Mouse (Mus musculus) gastrocnemius, postnatal 14 days (tissue): ENCODE results near the gene Tbc1d7. TPM values are rescaled to one million over a fixed set of nuclear protein-coding genes. Genes with fewer than 3 reads are reported as not detected.

Source experiments
- DNase-seq: peaks from one replicate; pipeline ENCODE4 v3.0.0; 2021; ENCODE audit warnings: mixed read lengths
- intact Hi-C: fragments of 180-260 bp; cut with DNase I; formaldehyde crosslinking; loops from one replicate; pipeline ENCODE4 v1.15.1; 2025; ENCODE audit warnings: low total_unique reads
- long read RNA-seq, 2 experiments: library from polyadenylated mRNA; stranded (forward); transcript quantifications; one replicate each; pipeline ENCODE4 v2.0.0; 2021
- total RNA-seq, 2 experiments: library from RNA; stranded (reverse); gene quantifications; 2 replicates each; pipeline ENCODE4 v1.2.3; 2021

Tbc1d7 gene
- 10 to 100 TPM; 22.6 to 26.3 TPM for total RNA-seq
- long read RNA-seq, experiment 1, transcript Tbc1d7-201 (8 exons, 1,239 nt): minor isoform, 5 of 47 reads
- long read RNA-seq, experiment 1, transcript Tbc1d7-202 (8 exons, 1,246 nt): major isoform, 21 of 47 reads
- long read RNA-seq, experiment 1, partial matches to known transcripts: 0 of 47 reads
- long read RNA-seq, experiment 1, other reads (novel, unspliced or antisense): 21 of 47 reads
- long read RNA-seq, experiment 2, transcript Tbc1d7-201 (8 exons, 1,239 nt): minor isoform, 5 of 43 reads
- long read RNA-seq, experiment 2, transcript Tbc1d7-202 (8 exons, 1,246 nt): major isoform, 16 of 43 reads
- long read RNA-seq, experiment 2, partial matches to known transcripts: 1 of 43 reads
- long read RNA-seq, experiment 2, other reads (novel, unspliced or antisense): 21 of 43 reads

DNA sequence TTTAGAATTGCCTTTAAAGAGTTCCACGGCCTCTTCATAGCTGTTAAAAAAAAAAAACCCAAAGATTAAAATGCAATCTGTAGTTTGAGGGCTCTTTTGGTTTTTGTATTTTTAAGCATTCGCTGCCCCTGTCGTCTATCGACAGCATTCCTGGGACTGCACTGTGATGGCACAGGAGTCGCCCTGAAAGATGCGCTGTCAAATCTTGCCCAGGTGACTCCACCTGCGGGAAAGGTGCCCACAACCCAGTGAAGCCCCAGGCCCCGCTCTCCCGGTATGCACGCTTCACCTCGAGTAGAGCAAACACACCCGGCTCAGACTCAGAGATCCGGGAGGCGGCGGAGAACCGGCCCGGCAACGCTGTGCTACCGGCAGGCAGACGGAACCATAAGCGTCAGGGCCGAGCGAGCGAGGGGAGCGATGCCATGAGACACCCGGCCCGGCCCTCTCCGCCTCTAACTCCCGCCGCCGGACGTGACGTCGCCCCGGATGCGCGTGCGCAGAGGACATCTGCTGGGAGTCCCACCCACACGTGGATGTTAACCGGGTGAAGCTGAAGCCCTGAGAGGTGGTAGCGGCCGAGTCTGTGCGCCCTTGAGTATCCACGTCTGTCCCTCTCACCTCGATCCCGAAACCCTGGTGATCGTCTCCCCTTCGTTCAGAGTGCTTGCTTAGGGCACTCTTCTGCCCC is at the start of gene Tbc1d7:
Tbc1d7 (minus strand) TSS at position 482 of the 691 bp plus-strand sequence.
- intact Hi-C loops: no loop called here
- DNase-seq: peak; percentile 99

DNA sequence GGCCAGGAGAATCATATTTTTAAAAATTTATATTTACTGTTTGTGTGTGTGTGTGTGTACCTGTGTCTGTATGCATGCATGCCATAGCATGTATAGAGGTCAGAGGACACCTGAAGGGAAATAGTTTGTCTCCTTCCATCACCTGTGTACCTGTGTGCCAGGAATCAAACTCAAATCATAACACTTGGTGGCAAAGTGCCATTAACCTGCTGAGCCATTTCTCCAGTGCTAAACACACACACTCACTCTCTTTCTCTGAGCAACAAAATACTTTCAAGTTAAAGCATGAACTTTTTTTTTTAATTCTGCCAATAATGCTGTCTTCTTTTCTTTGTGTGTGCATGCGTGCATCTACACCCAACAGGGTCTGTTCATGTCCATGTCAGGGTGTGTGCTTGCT is 49.3 kb upstream of the Tbc1d7 start:
- DNase-seq: no peak
- intact Hi-C loops: no loop called here

DNA sequence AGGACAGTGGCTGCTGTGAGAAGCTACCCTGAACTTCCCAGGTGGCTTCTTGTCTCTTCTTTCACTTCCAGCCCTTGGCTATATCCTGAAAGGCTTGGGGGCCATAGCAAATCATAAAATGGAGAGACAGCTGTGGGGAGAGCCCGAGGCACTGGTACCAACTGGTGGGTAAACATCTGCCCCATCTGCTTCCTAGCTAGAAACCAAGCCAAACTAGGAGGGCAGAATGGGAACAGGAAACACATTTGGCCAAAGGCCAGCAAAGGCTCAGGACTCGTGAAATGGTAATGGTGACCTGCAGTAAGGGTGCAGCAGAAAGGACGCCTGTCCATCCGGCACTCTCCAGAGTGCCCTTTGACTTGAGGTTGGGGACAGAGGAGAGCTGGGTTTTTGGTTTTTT is 47.5 kb upstream of the Tbc1d7 start:
- intact Hi-C loops: no loop called here
- no peak for DNase-seq

DNA sequence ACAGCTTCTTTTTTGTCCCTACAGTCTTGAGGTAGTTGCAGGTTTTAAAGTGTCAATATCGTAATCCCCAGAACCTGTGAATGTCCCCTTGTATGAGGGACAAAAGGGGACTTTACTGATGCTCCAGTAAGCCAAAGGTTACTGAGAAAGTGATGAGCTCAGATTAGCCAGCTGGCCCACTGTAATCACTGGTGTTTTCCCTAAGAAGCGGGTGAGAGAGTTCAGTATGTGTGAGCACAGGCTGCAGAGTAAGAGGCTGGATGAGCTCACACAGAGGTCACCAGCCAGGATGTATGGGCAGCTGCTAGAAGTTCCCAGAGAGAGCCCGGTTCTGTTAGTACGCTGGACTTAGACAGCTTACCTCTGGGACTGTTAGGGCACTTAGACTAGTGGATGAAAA is 47.0 kb upstream of the Tbc1d7 start:
- intact Hi-C loops: no loop called here

DNA sequence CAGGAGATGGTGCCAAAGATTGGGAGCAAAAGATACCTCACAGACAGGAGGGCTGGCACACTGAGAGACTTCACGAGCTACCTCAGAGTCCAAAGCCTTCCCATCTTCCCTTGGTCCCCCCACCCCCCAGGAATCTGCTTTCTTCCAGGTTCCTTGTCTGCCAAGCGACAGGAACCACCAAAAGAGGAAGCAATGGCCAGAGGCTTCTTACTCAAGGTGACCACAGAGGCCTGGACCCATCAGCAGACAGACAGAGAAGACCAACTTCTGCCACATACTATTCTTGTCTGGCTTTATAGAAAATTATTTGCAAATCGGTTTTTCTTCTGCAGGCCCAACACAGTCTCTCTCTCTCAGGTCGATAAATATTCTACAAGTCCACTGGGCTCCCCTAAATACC is 46.4 kb upstream of the Tbc1d7 start:
- no peak for DNase-seq
- intact Hi-C loops: no loop called here

More for the DNA sequence above, 47.0 kb upstream of the Tbc1d7 start:
- no peak for DNase-seq

DNA sequence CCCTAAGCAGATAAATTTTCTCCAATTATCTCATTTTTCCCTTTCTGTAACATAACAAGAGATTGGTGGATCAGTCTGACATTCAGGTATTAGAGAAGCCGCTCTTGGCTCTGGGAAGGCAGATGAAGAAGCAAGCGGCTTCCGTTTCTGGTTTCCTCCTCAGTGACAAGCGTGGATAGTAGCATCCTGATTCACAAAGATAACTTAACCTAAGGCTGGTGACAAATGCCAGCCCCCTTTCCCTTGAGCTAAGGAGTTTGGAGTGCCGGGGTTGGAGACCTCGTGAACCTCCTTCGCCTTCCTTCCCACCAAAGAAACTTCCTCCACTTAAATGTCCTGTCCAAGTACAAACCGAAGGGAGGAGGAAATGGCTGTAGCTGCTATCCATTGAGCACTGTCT is 45.8 kb upstream of the Tbc1d7 start:
- no peak for DNase-seq
- intact Hi-C loops: no loop called here

DNA sequence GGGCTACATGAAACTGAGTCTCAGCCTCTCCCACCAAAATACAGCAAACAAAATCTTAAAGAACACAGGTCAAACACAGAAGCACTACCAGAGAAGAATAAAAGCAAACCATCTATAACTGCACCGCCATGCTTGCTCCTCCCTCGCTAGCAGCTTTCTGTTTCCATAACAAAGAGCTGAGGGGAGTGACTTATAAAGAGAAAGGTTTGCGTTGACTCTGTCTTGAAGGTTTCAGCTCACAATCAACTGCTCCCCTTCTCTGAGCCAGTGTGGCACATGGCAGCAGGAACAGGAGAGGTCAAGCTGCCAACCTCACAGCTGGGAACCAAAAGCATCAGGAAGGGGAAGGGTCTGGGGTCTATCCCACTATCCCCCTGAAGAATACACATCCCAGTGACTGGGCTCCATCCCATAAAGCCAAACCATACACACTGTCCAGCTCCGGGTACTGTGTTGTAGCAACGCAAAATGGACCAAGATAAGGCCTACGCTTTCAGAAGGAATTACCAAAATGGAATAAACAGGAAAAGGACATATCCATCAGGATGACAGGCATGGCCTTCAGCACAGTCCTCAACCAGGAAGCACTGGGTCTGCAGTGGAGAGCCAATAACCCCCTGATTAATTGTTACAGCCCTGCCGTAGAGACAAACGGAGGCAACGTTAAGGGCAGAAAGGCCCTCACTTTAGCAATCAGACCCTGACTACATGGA is 44.8 kb upstream of the Tbc1d7 start:
- intact Hi-C loops: no loop called here
- DNase-seq: no peak

DNA sequence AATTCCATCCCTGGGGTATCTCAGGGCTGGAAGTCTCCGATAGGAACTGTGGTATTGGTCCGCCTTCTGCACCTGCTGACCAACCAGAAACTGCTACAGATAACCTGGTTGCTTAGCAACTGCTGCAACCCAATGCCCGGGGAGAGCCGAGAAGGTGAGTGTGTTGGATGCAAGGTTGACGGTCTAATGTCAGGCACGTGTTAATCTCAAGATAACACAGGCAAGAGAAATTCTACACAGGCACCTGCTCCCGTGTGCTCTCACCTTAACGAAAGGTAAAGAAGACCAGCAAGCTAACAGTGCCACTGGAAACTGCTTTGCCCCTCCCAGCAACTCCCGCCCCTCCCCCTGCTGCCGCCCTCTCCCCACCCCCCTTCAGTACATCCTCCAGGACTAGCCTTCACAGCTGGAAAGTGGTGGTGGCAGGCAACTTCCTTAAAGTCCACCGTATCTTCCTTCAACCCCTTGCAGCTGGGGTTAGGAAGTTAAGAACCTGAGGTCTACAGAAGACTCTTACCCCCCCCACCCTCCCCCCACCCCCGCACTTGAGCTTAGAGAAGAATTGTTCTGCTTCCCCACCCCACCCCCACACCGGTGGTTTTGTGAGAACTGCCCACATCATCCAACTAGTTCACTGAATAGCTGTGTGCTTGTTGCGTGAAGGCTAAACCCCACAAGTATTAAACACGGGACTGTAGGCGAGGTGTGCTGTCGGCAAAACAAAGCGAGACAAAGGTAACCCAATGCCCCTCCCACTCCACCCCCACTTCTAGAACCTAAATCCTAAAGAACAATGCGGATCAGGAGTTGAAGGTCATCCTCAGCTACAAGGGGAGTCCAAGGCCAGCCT is 44.1 kb upstream of the Tbc1d7 start:
- intact Hi-C loops: no loop called here
- no peak for DNase-seq

DNA sequence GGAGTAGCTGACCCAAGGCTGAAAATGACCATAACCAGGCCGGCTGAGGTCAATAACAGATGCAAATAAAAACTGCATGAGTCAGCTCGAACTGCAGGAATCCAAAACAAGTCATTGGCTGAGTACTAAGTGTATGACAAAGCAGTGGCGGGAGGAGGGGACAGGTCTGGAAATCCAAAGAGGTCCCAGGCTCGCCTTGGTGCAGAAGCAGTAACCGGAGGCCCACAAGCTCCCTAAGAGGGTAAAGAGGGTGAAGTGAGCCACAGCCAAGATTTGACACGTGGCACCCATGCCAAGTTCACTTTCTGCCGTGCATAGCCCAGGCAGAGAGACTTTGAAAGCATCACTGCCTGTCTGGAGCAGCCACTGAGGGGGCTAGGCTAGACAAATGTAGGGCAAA is 41.0 kb upstream of the Tbc1d7 start:
- intact Hi-C loops: no loop called here
- peak; percentile 47 for DNase-seq

DNA sequence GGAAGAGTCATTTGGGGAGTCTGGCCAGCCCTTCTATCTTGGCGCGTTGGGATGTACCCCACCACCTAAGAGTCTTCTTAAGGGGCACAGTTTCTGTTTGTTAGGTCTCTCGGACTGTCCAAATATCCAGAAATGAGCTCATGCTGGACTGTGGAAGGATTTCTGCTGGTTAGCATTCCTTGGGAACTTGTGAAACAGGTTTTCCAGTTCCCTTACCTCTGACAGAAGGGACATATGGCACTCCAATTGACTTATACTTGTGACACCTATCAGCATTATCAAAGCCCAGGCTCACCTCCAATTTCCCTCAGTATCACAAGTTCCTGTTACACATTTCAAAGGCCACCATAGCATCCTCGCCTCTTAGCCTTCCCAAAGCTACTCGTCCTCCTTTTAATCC is 39.7 kb upstream of the Tbc1d7 start:
- no peak for DNase-seq
- intact Hi-C loops: no loop called here

DNA sequence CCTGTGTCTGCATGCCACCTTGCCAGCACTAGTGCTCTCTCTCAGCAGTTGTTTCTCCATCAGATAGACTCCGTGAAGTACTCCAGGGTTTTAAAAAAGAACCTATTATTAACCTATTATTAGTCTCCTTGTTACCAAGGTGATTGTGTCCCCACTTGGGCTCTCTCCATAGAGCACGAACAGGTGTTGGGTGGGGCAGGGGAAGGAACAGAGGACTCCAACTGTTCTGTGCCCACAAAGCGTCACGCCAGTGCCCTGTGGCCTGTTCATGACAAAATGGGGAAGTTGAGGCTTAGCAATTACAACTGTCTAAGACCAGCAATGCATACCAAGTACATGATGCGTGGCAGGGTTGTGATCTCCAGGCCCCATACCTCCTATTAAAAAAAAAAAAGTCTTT is 38.3 kb upstream of the Tbc1d7 start:
- DNase-seq: no peak
- intact Hi-C loops: no loop called here

DNA sequence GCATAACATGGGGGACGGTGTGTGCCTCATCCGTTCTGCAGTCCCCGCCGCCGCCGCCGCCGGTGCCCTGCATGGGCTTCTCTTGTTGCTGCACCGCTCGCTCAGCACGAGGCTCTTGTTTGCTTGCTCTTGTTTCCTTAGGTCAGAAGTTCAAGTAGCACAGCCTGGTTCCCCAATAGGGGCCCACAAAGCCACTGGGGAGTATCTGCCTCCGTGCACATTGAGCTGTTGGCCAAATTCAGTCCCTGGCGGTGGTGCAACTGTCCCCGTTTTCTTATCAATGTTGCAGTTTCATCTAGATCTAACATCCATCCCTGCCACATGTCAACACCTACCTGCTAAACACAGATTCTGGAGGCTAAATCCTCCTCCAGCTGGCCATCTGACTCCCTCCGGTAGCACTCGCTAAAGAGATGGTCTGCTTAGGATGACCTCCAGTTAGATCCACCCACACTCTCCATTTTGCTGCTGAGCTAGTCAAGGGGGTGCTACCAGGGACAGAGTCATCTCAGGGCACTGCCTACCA is 37.7 kb upstream of the Tbc1d7 start:
- DNase-seq: no peak
- intact Hi-C loops: no loop called here

DNA sequence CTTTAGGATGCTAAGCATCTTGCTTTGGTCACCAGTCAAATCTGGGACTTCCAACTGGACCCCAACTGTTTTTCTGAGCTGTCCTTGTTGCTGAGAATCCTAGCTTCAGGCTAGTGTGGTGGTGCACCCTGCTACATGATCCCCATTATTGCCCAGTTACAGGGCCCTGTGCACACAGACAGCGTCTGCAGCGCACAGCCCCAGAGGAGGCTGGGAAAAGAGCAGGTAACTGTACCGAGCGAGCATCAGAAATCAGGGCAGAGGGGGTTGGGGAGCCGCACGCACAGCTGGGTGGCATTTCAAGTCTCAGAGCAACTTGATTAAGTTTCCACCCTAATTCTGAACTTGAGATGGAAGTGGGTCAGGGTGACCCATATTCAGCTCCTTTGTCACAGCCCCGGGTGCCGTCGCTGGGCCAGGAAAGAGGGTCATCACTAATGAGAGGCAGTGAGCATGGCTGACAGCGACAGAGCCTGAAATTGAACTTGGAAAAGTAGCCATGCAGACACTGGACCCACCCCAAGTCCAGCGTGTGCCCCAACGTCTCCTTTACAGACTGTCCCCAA is 34.9 kb upstream of the Tbc1d7 start:
- intact Hi-C loops: no loop called here
- no peak for DNase-seq

DNA sequence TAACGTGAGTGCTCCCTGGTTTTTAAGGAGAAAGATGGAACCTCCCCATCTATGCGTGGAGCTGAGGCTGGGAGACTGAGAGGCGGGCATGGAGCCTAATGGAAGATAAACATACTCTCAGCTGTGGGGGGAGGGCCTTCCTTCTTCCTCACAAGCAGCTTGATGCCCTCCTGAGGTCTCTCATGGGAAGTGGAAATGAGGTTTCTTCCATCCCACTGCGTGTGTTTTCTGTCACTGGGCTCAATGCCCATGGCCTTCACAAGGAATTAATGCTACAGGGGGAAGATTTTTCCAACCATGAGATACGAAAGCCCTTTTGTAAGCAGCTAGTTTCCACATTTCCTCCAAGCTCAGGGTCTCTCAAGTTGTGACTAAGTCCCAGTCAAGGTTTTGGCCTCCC is 32.3 kb upstream of the Tbc1d7 start:
- no peak for DNase-seq
- intact Hi-C loops: no loop called here

DNA sequence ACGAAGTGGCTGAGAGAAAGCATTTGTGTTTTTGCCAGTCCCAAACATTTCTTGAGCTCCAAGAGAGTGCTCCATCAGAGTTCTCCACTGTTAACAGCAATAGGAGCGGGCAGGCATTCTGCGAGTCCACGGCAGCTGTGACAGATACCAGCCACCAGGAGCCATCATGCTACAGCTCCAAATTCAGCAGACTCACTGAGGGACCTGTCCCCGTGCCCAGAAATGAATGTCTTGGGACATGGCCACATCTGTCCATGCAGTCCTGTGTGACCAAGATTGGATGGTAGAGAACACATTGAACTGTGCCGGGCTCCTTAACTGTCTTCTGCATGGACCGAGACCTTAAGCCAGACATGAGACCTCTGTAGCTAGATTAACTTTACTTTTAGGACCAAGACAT is 31.9 kb upstream of the Tbc1d7 start:
- intact Hi-C loops: no loop called here
- peak; percentile 50 for DNase-seq

DNA sequence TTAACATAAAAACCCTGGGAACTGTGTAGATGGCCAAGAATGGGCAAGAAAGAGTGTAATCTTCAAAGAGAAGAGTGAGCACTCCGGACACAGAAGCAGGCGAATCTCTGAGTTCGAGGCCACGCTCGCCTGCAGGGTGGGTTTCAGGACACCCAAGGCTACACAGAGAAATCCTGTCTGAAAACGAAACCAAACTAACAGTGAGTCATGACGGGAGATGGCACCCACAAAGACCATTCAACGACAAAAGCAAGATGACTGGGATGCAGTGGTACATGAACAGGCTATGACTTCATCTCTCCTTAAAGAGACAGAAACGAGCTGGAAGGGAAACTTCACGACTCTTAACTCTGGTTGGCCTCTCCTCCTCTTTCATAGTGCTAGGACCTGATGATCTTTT is 31.1 kb upstream of the Tbc1d7 start:
- intact Hi-C loops: no loop called here
- no peak for DNase-seq

DNA sequence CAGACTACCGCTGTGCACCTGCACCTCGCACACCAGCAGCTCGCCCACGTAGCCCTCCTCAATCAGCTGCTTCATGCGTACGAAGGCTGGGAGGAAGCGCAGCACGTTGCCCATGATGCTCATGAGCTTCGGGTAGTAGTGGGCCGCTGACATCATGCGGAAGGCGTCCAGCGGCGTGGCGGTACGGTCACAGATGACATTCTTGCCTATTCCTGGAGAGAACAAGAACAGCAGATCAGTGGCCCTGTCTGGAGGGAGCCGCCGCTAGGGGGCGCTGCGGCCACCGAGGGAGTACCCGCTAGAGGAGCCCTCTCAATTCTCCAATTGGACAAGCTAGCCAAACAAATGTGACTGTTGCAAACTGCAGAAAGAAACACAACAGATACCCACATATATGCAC is 29.7 kb upstream of the Tbc1d7 start:
- DNase-seq: peak; percentile 50
- intact Hi-C loops: no loop called here

DNA sequence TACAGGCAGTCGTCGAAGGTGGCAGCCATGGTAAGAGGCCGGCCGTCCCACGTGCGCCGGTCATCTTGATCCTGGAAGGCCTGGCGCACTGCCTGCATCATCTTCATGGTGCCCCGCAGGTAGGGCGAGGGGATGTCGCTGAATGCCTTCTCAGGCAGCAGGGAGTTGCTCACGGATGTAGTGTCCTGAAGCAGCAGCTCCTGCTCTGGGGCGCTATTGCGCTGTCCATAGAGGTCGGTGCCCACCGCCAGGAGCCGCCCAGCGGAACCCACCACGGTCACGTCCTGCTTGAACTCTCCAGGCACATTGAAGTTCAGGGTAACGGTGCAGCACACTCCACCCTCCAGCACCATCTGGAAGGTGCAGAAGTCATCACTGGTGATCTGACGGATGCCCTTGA is 29.2 kb upstream of the Tbc1d7 start:
- DNase-seq: no peak
- intact Hi-C loops: no loop called here

DNA sequence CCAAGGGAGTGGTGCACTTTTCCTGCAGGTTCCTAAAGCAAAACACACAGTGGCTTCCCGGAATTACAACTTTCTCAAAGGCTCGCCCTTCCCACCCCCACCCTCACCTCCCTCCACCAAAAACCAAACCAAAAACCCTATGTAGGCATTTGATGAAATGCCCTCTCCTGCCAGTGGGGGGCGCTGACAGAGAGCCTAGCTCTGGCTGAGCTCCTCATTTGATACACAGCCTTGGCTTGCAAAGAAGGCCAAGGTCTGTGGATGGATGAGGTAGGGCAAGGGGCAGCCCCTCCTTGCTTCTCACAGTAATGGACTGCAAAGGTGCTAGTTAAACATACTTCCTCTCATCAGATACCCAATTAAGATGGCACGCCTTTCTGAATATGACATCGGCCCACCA is 28.4 kb upstream of the Tbc1d7 start:
- peak; percentile 43 for DNase-seq
- intact Hi-C loops: no loop called here
